Mouse (Mus musculus): ENCODE measurements around the gene Rab21. TPM values are rescaled to one million over a fixed set of nuclear protein-coding genes. Genes with fewer than 3 reads are reported as not detected.

Gene Rab21
- polyA plus RNA-seq, 1 experiment from 2014 or later = 15.9 TPM

DNA sequence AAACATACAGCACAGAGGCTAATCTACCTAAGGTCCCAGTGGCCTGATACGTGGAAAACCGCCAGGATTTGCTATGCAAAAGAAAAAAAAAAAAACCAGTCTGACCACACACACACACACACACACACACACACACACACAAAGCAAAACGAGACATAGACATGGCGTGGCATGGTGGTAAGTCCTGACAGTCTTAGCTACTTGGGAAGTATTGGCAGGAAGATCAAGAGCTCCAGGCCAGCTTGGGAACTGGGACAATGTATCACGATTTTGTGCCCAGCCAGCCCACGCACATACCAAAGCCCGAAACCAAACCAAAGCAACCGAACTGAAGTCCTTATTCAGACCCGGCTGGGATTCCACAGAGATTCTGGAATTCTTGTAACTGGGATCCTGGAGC lies 18.1 kb upstream of the Rab21 start:
- Histone ChIP-seq H3K9ac (ENCODE audit: low read depth, low read length) (no peak overlapping the region), H3K4me2 (replicated peaks; ENCODE audit: low read depth) (no peak overlapping the region), H3K9me3 (ENCODE audit: control insufficient read depth) (no peaks in the 10 kb centered on the region), H3K4me3 (ENCODE audit: low read depth, low read length) (no peak overlapping the region), H3K27ac (ENCODE audit: low read depth, low read length) (no peak overlapping the region), H3K4me1 (replicated peaks; ENCODE audit: control insufficient read depth, insufficient read depth, low read length) (no peaks in the 10 kb centered on the region), H3K36me3 (ENCODE audit: control insufficient read depth, insufficient read depth) (no peaks in the 10 kb centered on the region), H3K27me3 (replicated peaks; ENCODE audit: control insufficient read depth, insufficient read depth, low read length) (no peaks in the 10 kb centered on the region)
- 76% methylated on average over 9 of the region's 9 CpGs for WGBS
- no peak for ATAC-seq
- TF ChIP-seq CTCF (IDR thresholded peaks at IDR 0.05; ENCODE audit: low read depth) = no peak

DNA sequence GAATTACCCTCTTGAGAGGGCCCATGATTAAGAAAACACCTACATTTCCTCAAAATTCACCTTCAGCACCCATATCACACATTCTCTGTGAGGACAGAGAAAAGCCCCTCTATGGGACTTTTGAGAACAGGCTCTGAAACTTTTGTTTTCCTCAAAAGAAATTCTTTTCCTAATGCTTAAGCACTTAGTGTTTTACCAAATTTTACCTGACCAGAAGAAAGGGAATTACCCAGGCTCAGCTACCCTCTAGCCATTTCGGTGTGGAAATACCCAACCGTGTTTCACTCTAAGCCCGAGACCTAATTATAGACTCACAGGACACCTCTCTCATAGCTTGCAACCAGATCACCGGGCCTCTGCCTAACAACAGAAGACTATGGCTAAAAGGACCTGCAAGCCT lies 17.6 kb upstream of the Rab21 start:
- H3K9ac ChIP-seq (ENCODE audit: low read depth, low read length) = no peak overlapping the region
- no peak for ATAC-seq
- no peaks in the 10 kb centered on the region for H3K4me1 ChIP-seq (replicated peaks; ENCODE audit: control insufficient read depth, insufficient read depth, low read length)
- H3K27ac ChIP-seq (ENCODE audit: low read depth, low read length) = no peak overlapping the region
- no peaks in the 10 kb centered on the region for H3K36me3 ChIP-seq (ENCODE audit: control insufficient read depth, insufficient read depth)
- no peaks in the 10 kb centered on the region for H3K9me3 ChIP-seq (ENCODE audit: control insufficient read depth)
- H3K27me3 ChIP-seq (replicated peaks; ENCODE audit: control insufficient read depth, insufficient read depth, low read length) = no peaks in the 10 kb centered on the region
- TF ChIP-seq CTCF (IDR thresholded peaks at IDR 0.05; ENCODE audit: low read depth) = no peak
- 87% methylated on average over 4 of the region's 4 CpGs for WGBS
- no peak overlapping the region for H3K4me3 ChIP-seq (ENCODE audit: low read depth, low read length)
- no peak overlapping the region for H3K4me2 ChIP-seq (replicated peaks; ENCODE audit: low read depth)

DNA sequence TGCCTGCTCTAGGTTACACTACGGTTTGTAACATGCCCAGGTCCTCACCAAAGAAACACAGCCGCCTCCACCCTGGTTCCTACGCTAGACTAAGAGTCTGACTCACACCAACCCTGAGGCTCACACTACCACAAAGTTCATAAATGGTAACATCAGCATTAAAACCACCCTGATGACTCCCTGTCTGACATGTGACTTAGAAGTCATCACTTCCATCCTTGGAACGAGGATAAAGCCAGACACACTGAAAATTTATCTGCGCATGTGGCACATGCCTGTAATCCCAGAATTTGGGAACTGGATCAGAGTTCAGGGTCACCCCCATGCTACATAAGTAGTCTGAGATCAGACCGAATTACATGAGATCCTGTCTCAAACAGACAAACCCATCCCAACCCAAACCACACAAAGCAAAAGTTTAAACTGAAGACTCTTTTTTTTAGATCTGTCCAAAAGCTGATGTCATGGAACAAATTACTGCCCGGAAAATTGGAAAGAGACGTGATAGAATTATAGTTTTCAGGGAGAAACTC lies 17.1 kb upstream of the Rab21 start:
- Histone ChIP-seq H3K27me3 (replicated peaks; ENCODE audit: control insufficient read depth, insufficient read depth, low read length) (no peaks in the 10 kb centered on the region), H3K27ac (ENCODE audit: low read depth, low read length) (no peak overlapping the region), H3K4me1 (replicated peaks; ENCODE audit: control insufficient read depth, insufficient read depth, low read length) (no peaks in the 10 kb centered on the region), H3K36me3 (ENCODE audit: control insufficient read depth, insufficient read depth) (no peaks in the 10 kb centered on the region), H3K9me3 (ENCODE audit: control insufficient read depth) (no peaks in the 10 kb centered on the region), H3K4me2 (replicated peaks; ENCODE audit: low read depth) (no peak overlapping the region), H3K4me3 (ENCODE audit: low read depth, low read length) (no peak overlapping the region), H3K9ac (ENCODE audit: low read depth, low read length) (no peak overlapping the region)
- TF ChIP-seq CTCF (IDR thresholded peaks at IDR 0.05; ENCODE audit: low read depth) = no peak
- ATAC-seq = no peak
- 78% methylated on average over 8 of the region's 8 CpGs for WGBS

DNA sequence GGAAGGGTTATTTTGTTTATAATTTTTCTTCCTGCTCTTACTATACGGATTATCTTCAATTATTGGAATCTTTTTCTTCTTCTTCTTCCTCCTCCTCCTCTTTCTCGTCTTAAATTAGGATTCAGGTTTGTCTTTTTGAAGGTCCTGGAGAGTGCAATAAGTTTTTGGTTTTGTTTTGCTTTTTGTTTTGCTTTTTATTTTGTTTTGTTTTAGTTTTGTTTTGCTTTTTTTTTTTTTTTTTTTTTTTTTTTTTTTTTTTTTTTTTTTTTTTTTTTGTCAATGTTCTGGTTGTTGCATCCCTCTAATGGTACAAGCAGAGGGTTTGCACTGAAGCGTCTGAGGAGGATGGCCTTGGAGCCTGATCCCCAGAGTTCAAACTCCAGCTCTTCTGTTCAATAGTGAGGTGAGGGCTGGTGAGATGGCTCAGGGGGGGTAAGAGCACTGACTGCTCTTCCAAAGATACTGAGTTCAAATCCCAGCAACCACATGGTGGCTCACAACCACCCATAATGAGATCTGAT lies 13.7 kb upstream of the Rab21 start:
- Histone ChIP-seq H3K4me1 (replicated peaks; ENCODE audit: control insufficient read depth, insufficient read depth, low read length) (no peaks in the 10 kb centered on the region), H3K36me3 (ENCODE audit: control insufficient read depth, insufficient read depth) (no peaks in the 10 kb centered on the region), H3K4me2 (replicated peaks; ENCODE audit: low read depth) (no peak overlapping the region), H3K4me3 (ENCODE audit: low read depth, low read length) (no peak overlapping the region), H3K27me3 (replicated peaks; ENCODE audit: control insufficient read depth, insufficient read depth, low read length) (no peaks in the 10 kb centered on the region), H3K9me3 (ENCODE audit: control insufficient read depth) (no peaks in the 10 kb centered on the region), H3K9ac (ENCODE audit: low read depth, low read length) (no peak overlapping the region), H3K27ac (ENCODE audit: low read depth, low read length) (no peak overlapping the region)
- WGBS = 74% methylated on average over 3 of the region's 3 CpGs
- no peak for TF ChIP-seq CTCF (IDR thresholded peaks at IDR 0.05; ENCODE audit: low read depth)
- ATAC-seq = no peak

DNA sequence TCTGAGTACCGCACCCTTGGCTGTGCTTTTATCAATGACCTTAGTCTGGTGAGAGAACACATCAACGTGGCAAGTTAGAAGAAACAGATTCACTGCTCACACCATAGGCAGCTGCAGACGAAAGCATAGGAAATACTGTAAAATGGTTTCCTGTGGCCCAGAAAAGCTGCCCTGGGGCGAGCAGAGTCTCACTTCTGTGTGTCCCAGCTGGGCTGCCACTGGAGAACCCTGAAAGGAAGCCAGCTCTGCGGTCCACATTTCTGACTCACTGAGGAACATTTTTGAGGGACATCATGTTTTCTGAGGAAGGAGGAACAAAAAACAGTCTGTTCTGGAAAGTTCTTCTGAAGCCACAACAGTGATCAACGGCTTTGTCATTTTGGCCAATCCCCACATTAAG lies 13.1 kb upstream of the Rab21 start:
- Histone ChIP-seq H3K4me1 (replicated peaks; ENCODE audit: control insufficient read depth, insufficient read depth, low read length) (no peaks in the 10 kb centered on the region), H3K9me3 (ENCODE audit: control insufficient read depth) (no peaks in the 10 kb centered on the region), H3K4me2 (replicated peaks; ENCODE audit: low read depth) (no peak overlapping the region), H3K9ac (ENCODE audit: low read depth, low read length) (no peak overlapping the region), H3K4me3 (ENCODE audit: low read depth, low read length) (no peak overlapping the region), H3K27ac (ENCODE audit: low read depth, low read length) (no peak overlapping the region), H3K27me3 (replicated peaks; ENCODE audit: control insufficient read depth, insufficient read depth, low read length) (no peaks in the 10 kb centered on the region), H3K36me3 (ENCODE audit: control insufficient read depth, insufficient read depth) (no peaks in the 10 kb centered on the region)
- TF ChIP-seq CTCF (IDR thresholded peaks at IDR 0.05; ENCODE audit: low read depth) = no peak
- WGBS = 66% methylated on average over 6 of the region's 6 CpGs
- ATAC-seq = no peak

DNA sequence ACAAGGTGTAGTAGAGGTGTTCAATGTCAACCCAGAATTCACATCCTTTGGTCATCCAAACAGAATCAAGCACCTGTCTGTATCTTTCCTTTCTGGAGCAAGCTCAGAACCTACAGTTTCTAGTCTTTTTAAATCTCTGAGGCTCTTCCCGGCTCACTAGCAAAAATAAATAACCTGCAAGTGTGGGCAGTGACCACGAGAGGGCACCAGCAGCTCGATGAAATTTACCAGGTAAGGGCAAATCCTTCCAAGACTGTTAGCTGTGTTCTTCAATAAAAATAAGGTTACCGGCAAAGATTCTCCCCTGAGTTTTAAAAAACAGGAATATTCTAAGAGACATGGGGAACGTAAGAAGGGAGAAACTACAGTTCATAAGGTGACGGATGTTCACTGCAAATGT lies 7.9 kb upstream of the Rab21 start:
- H3K9me3 ChIP-seq (ENCODE audit: control insufficient read depth) = no peaks in the 10 kb centered on the region
- TF ChIP-seq CTCF (IDR thresholded peaks at IDR 0.05; ENCODE audit: low read depth) = peak; percentile 85
- no peak overlapping the region for H3K4me3 ChIP-seq (ENCODE audit: low read depth, low read length)
- H3K4me1 ChIP-seq (replicated peaks; ENCODE audit: control insufficient read depth, insufficient read depth, low read length) = no peaks in the 10 kb centered on the region
- H3K27ac ChIP-seq (ENCODE audit: low read depth, low read length) = no peak overlapping the region
- H3K4me2 ChIP-seq (replicated peaks; ENCODE audit: low read depth) = no peak overlapping the region
- no peak for ATAC-seq
- WGBS = 7% methylated on average over 6 of the region's 6 CpGs
- no peaks in the 10 kb centered on the region for H3K36me3 ChIP-seq (ENCODE audit: control insufficient read depth, insufficient read depth)
- no peak overlapping the region for H3K9ac ChIP-seq (ENCODE audit: low read depth, low read length)
- H3K27me3 ChIP-seq (replicated peaks; ENCODE audit: control insufficient read depth, insufficient read depth, low read length) = no peaks in the 10 kb centered on the region
